Mouse (Mus musculus): ENCODE measurements around the gene Atp5h. TPM values are rescaled to one million over a fixed set of nuclear protein-coding genes. Genes with fewer than 3 reads are reported as not detected.

Gene Atp5h
- 100 to 1,000 TPM; 599 to 724 TPM for polyA plus RNA-seq (2017; shearing (Covaris generic))

GRCm38 (mm10) chr11:115419531-115420237, at the start of gene Atp5h, which contains the start of gene Kctd2:
Gene Atp5h (minus strand): TSS chr11:115419962.
Gene Kctd2 (plus strand): TSS chr11:115420128.

GRCm38 (mm10) chr11:115462243-115462891, 42.6 kb upstream of the Atp5h start, which contains the start of gene Slc16a5:
Gene Slc16a5 (plus strand): TSS chr11:115462474.

GRCm38 (mm10) chr11:115439906-115440595, 20.3 kb upstream of the Atp5h start, which contains the start of gene Trim80:
Gene Trim80 (plus strand): TSS chr11:115440545.

GRCm38 (mm10) chr11:115403338-115404124, 16.2 kb downstream of the Atp5h start, which contains the start of gene Mrpl58:
Gene Mrpl58 (plus strand): TSS chr11:115403752.

GRCm38 (mm10) chr11:115381743-115382539, 37.8 kb downstream of the Atp5h start, which contains the start of gene Cdr2l:
Gene Cdr2l (plus strand): TSS chr11:115381916.

GRCm38 (mm10) chr11:115367395-115367944, 52.3 kb downstream of the Atp5h start, which contains the start of gene Hid1:
Gene Hid1 (minus strand): TSS chr11:115367756.

Other genes starting within 250 kb of the Atp5h start
- 10 to 100 TPM; 15.3 to 15.4 TPM for gene Tmem104, start 232.5 kb downstream of the Atp5h start, polyA plus RNA-seq (2017; shearing (Covaris generic))
- gene Nat9, start 232.1 kb downstream of the Atp5h start, polyA plus RNA-seq (2017; shearing (Covaris generic)) = 10 to 100 TPM; 14.0 to 15.7 TPM
- under 1 TPM in 1 of 2 experiments, not detected in 1; 0.04 TPM for gene Grin2c, start 152.7 kb downstream of the Atp5h start, polyA plus RNA-seq (2017; shearing (Covaris generic))
- gene Fdxr, start 142.9 kb downstream of the Atp5h start, polyA plus RNA-seq (2017; shearing (Covaris generic)) = 10 to 100 TPM; 25.0 to 35.0 TPM
- gene Fads6, start 122.3 kb downstream of the Atp5h start, polyA plus RNA-seq (2017; shearing (Covaris generic)) = 1 to 10 TPM in 1 of 2 experiments, under 1 TPM in 1; 0.87 to 1.1 TPM
- not detected for gene Otop2, start 112.8 kb downstream of the Atp5h start, polyA plus RNA-seq (2017; shearing (Covaris generic))
- gene Ush1g, start 97.9 kb downstream of the Atp5h start, polyA plus RNA-seq (2017; shearing (Covaris generic)) = not detected
- under 1 TPM in 1 of 2 experiments, not detected in 1; 0.89 TPM for gene Otop3, start 85.2 kb downstream of the Atp5h start, polyA plus RNA-seq (2017; shearing (Covaris generic))
- 1 to 10 TPM; 6.2 to 9.8 TPM for gene Hid1, start 52.2 kb downstream of the Atp5h start, polyA plus RNA-seq (2017; shearing (Covaris generic))
- gene Cdr2l, start 38.0 kb downstream of the Atp5h start, polyA plus RNA-seq (2017; shearing (Covaris generic)) = under 1 TPM in 1 of 2 experiments, not detected in 1; 0.24 TPM
- 100 to 1,000 TPM; 140 TPM for gene Mrpl58, start 16.2 kb downstream of the Atp5h start, polyA plus RNA-seq (2017; shearing (Covaris generic))
- gene Kctd2, start 166 bp upstream of the Atp5h start, polyA plus RNA-seq (2017; shearing (Covaris generic)) = 10 to 100 TPM; 53.6 to 95.0 TPM
- under 1 TPM in 1 of 2 experiments, not detected in 1; 0.15 TPM for gene Trim80, start 20.6 kb upstream of the Atp5h start, polyA plus RNA-seq (2017; shearing (Covaris generic))
- 10 to 100 TPM in 1 of 2 experiments, 1 to 10 TPM in 1; 5.5 to 33.6 TPM for gene Slc16a5, start 42.5 kb upstream of the Atp5h start, polyA plus RNA-seq (2017; shearing (Covaris generic))
- gene Armc7, start 55.7 kb upstream of the Atp5h start, polyA plus RNA-seq (2017; shearing (Covaris generic)) = 100 to 1,000 TPM in 1 of 2 experiments, 10 to 100 TPM in 1; 98.8 to 112 TPM
- 100 to 1,000 TPM; 323 to 410 TPM for gene Nt5c, start 71.9 kb upstream of the Atp5h start, polyA plus RNA-seq (2017; shearing (Covaris generic))
- gene Jpt1, start 94.4 kb upstream of the Atp5h start, polyA plus RNA-seq (2017; shearing (Covaris generic)) = 100 to 1,000 TPM; 464 to 578 TPM
- gene Sumo2, start 116.3 kb upstream of the Atp5h start, polyA plus RNA-seq (2017; shearing (Covaris generic)) = 100 to 1,000 TPM; 672 to 692 TPM
- gene Nup85, start 144.5 kb upstream of the Atp5h start, polyA plus RNA-seq (2017; shearing (Covaris generic)) = 100 to 1,000 TPM in 1 of 2 experiments, 10 to 100 TPM in 1; 76.0 to 110 TPM
- gene Mrps7, start 184.0 kb upstream of the Atp5h start, polyA plus RNA-seq (2017; shearing (Covaris generic)) = 10 to 100 TPM; 59.7 to 74.7 TPM
- gene Gga3, start 184.1 kb upstream of the Atp5h start, polyA plus RNA-seq (2017; shearing (Covaris generic)) = 10 to 100 TPM; 52.9 to 57.6 TPM
- 100 to 1,000 TPM; 163 to 252 TPM for gene Mif4gd, start 193.0 kb upstream of the Atp5h start, polyA plus RNA-seq (2017; shearing (Covaris generic))
- gene Slc25a19, start 208.3 kb upstream of the Atp5h start, polyA plus RNA-seq (2017; shearing (Covaris generic)) = 10 to 100 TPM; 54.4 to 75.9 TPM